Mouse (Mus musculus) heart, embryonic 12.5 days (tissue): ENCODE measurements around the gene Aip. TPM values are rescaled to one million over a fixed set of nuclear protein-coding genes. Genes with fewer than 3 reads are reported as not detected.
"Not testable (repeated sequence)": the region's sequence is repeated elsewhere in the genome, so short reads cannot be mapped to it uniquely, and the experiment has no call there.

Source experiments
- ATAC-seq: fragments of 200-750 bp; cut with Nextera tagmentation; 2 replicates; pipeline ENCODE4 v1.8.0; 2017; ENCODE audit warnings: moderate TSS enrichment, moderate library complexity; ENCODE audit not compliant: insufficient number of reproducible peaks, low FRiP score
- H3K27ac ChIP-seq: fragments of 300-500 bp; sonication (generic); 2 replicates; pipeline ENCODE4 v1.5.1; 2016; ENCODE audit warnings: mild to moderate bottlenecking, moderate library complexity; ENCODE audit not compliant: poor library complexity, severe bottlenecking
- H3K27me3 ChIP-seq: fragments of 300-500 bp; sonication (generic); replicated peaks from 2 replicates; pipeline ENCODE4 v1.6.1; 2016; ENCODE audit warnings: mild to moderate bottlenecking, moderate library complexity
- H3K36me3 ChIP-seq: fragments of 300-500 bp; sonication (generic); 2 replicates; pipeline ENCODE4 v1.6.1; 2016; ENCODE audit warnings: mild to moderate bottlenecking, moderate library complexity
- H3K4me1 ChIP-seq: fragments of 300-500 bp; sonication (generic); replicated peaks from 2 replicates; pipeline ENCODE4 v1.6.1; 2016; ENCODE audit warnings: mild to moderate bottlenecking
- H3K4me2 ChIP-seq: fragments of 300-500 bp; sonication (generic); 2 replicates; pipeline ENCODE4 v1.6.1; 2016; ENCODE audit warnings: mild to moderate bottlenecking, moderate library complexity
- H3K4me3 ChIP-seq: fragments of 300-500 bp; sonication (generic); 2 replicates; pipeline ENCODE4 v1.5.1; 2016; ENCODE audit warnings: mild to moderate bottlenecking
- H3K9ac ChIP-seq: fragments of 300-500 bp; sonication (generic); 2 replicates; pipeline ENCODE4 v1.6.1; 2016; ENCODE audit warnings: mild to moderate bottlenecking, moderate library complexity
- H3K9me3 ChIP-seq: fragments of 300-500 bp; sonication (generic); replicated peaks from 2 replicates; pipeline ENCODE4 v1.6.1; 2016; ENCODE audit warnings: mild to moderate bottlenecking, moderate library complexity
- WGBS: fragments of 180-500 bp; shearing (Covaris S2); methylation state at CpG from one replicate; pipeline ENCODE4 v1.1.7; 2016; 5-methylcytosine and 5-hydroxymethylcytosine counted together
- polyA plus RNA-seq: library from polyadenylated mRNA; unstranded; fragments of >200 nt; fragmentation: Nextera tagmentation; extraction: Ambion mirVana; gene quantifications from 2 replicates; pipeline ENCODE4 v1.2.1, GENCODE M21; 2016

Aip gene
- polyA plus RNA-seq, 1 experiment from 2014 or later: 80.4 TPM

DNA sequence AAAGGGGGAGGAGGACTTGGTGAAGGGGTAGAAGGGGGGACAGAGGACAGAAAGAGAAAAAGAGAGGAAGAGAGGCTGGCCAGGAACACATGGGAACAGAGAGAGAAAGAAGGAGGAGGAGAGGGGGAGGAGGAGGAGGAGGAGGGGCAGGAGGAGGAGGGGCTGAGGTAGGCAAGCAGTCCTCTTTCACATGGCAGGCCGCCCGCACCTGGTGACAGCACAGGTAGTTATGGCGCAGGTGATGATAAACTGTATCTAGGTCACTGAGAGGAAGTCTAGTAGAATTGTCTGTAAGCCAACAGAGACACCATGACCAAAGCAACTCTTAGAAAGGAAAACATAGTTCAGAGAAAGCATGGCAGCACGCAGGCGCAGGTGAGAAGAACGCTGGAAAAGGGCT, 54.3 kb downstream of the Aip start:
- no peaks in the 10 kb centered on the region for H3K36me3 ChIP-seq
- no peaks in the 10 kb centered on the region for H3K27me3 ChIP-seq
- no peak overlapping the region for H3K27ac ChIP-seq
- no peak overlapping the region for H3K4me3 ChIP-seq
- H3K4me1 ChIP-seq: no peaks in the 10 kb centered on the region
- H3K9ac ChIP-seq: no peak overlapping the region
- ATAC-seq: no peak
- no peaks in the 10 kb centered on the region for H3K9me3 ChIP-seq
- WGBS: 89% methylated on average over 6 of the region's 6 CpGs
- H3K4me2 ChIP-seq: no peak overlapping the region

DNA sequence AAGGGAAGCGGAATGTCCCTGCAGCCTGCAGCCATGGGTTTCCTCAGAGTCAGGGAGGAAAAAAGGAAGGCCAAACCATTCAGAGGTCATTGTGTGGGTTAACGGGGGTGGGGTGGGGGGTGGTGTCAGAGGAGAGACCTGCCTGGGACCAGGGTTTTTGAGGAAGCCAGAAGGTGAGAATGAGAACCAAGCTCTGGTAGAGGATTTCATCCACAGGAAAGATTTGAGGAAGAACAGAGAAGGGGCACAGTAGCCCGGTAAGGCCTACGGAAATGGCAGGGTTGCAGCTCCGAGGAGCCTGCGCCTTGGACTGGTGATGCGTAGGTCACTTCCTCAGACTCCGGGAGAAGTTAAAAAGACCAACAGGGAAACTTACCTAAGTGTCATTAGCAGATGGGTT, 54.9 kb downstream of the Aip start:
- H3K4me1 ChIP-seq: no peaks in the 10 kb centered on the region
- ATAC-seq: no peak
- no peak overlapping the region for H3K4me2 ChIP-seq
- H3K27me3 ChIP-seq: no peaks in the 10 kb centered on the region
- WGBS: 77% methylated on average over 8 of the region's 8 CpGs
- no peaks in the 10 kb centered on the region for H3K36me3 ChIP-seq
- H3K27ac ChIP-seq: no peak overlapping the region
- no peak overlapping the region for H3K4me3 ChIP-seq
- H3K9ac ChIP-seq: no peak overlapping the region
- no peaks in the 10 kb centered on the region for H3K9me3 ChIP-seq

- H3K4me3 ChIP-seq: no peak overlapping the region
- no peak for ATAC-seq
- no peaks in the 10 kb centered on the region for H3K36me3 ChIP-seq
- no peak overlapping the region for H3K27ac ChIP-seq
- H3K4me1 ChIP-seq: no peaks in the 10 kb centered on the region
- no peaks in the 10 kb centered on the region for H3K9me3 ChIP-seq
- H3K9ac ChIP-seq: no peak overlapping the region
- no peaks in the 10 kb centered on the region for H3K27me3 ChIP-seq
- no peak overlapping the region for H3K4me2 ChIP-seq
- 79% methylated on average over 15 of the region's 15 CpGs for WGBS
These were observed 55.3 kb downstream of the Aip start for GRCm38 (mm10) chr19:4070311-4070710.

DNA sequence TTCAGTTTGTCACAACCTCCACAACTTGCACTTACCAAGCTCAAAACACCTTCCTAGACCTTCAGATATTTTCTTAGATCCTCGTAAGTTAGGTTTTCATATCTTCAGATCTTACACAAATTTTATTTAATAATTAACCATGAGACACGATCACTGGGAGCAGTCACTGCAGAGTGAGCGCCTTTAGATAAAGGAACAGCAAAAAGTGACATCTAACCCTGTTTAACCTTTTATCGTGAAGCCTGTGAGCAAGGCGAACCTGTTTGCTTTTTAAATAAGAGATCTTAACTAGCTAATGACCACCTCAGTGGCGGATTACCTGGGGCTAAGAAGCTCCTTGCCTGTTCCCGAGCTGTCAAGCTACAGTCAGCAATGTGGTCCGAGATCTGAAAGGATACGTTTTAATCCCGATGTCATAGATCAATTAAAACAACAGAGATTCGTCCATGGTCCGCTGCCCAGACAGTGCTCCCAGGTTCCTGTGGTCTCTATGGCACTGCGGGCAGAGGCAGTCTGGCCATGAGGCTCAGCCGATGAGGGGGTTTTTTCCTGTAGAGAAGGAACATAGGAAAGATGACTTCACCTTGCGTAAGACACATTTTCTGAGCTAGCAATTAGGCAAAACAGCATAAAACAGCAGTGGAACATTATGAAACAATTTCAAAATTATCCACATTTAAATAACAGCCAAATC, 56.8 kb downstream of the Aip start:
- Histone ChIP-seq H3K27me3 (no peaks in the 10 kb centered on the region), H3K36me3 (no peaks in the 10 kb centered on the region), H3K9me3 (no peaks in the 10 kb centered on the region), H3K9ac (no peak overlapping the region), H3K4me2 (no peak overlapping the region), H3K4me1 (no peaks in the 10 kb centered on the region), H3K4me3 (no peak overlapping the region), H3K27ac (no peak overlapping the region)
- no peak for ATAC-seq
- 78% methylated on average over 15 of the region's 15 CpGs for WGBS

GRCm38 (mm10) chr19:4068242-4068641, 57.4 kb downstream of the Aip start:
- not testable (repeated sequence) for H3K27me3 ChIP-seq, H3K9ac ChIP-seq, H3K4me3 ChIP-seq, H3K36me3 ChIP-seq, ATAC-seq, H3K9me3 ChIP-seq, H3K4me2 ChIP-seq, H3K4me1 ChIP-seq, H3K27ac ChIP-seq
- WGBS: 89% methylated on average over 2 of the region's 2 CpGs

DNA sequence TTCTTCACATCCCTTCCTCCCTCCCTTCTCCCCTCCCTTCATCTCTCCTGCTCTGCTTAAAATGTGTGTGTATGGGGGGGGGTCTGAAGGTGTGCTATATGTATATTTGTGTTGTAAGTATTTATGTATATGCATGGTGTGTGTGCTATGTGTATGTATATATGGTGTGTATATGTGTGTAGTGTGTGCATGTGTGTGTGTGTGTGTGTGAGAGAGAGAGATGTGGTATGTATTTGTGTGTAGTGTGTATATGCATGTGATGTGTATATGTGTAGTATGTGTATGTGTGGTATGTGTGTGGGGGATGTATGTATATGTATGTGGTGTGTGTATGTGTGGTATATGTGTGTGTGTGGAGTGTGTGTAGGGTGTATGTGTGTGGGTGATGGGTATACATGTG, 58.8 kb downstream of the Aip start:
- Histone ChIP-seq H3K27ac (no peak overlapping the region), H3K27me3 (no peaks in the 10 kb centered on the region), H3K4me3 (no peak overlapping the region), H3K4me1 (no peaks in the 10 kb centered on the region), H3K9ac (no peak overlapping the region), H3K4me2 (no peak overlapping the region), H3K9me3 (no peaks in the 10 kb centered on the region), H3K36me3 (no peaks in the 10 kb centered on the region)
- no peak for ATAC-seq

GRCm38 (mm10) chr19:4066280-4066679, 59.4 kb downstream of the Aip start:
- 81% methylated on average over 6 of the region's 6 CpGs for WGBS

GRCm38 (mm10) chr19:4064501-4064900, 61.2 kb downstream of the Aip start:
- H3K27ac ChIP-seq, H3K36me3 ChIP-seq, H3K4me3 ChIP-seq, H3K9ac ChIP-seq, ATAC-seq, H3K27me3 ChIP-seq, H3K9me3 ChIP-seq, H3K4me1 ChIP-seq: not testable (repeated sequence)
- WGBS: 18% methylated on average over 9 of the region's 11 CpGs
- H3K4me2 ChIP-seq: 0 out of 2 replicates have a peak overlapping the region, but pooled peaks have one; percentile 19

More at GRCm38 (mm10) chr19:4066280-4066679, 59.4 kb downstream of the Aip start:
- H3K27ac ChIP-seq: no peak overlapping the region
- no peak overlapping the region for H3K9ac ChIP-seq
- no peak overlapping the region for H3K4me2 ChIP-seq
- H3K9me3 ChIP-seq: no peaks in the 10 kb centered on the region
- H3K4me3 ChIP-seq: no peak overlapping the region
- no peaks in the 10 kb centered on the region for H3K27me3 ChIP-seq
- H3K36me3 ChIP-seq: no peaks in the 10 kb centered on the region
- H3K4me1 ChIP-seq: no peaks in the 10 kb centered on the region
- ATAC-seq: no peak

Other genes starting within 250 kb of the Aip start
- gene Tcirg1, start 218.7 kb downstream of the Aip start, polyA plus RNA-seq: 22.3 and 26.1 TPM in 2 replicates
- 298 and 324 TPM in 2 replicates for gene Ndufs8, start 213.1 kb downstream of the Aip start, polyA plus RNA-seq
- 2.0 and 2.3 TPM in 2 replicates for gene Aldh3b1, start 196.1 kb downstream of the Aip start, polyA plus RNA-seq
- 7.8 and 8.9 TPM in 2 replicates for gene Unc93b1, start 190.7 kb downstream of the Aip start, polyA plus RNA-seq
- gene Aldh3b3, start 167.2 kb downstream of the Aip start, polyA plus RNA-seq: not detected in 2 replicates
- 0.40 and 0.86 TPM in 2 replicates for gene Aldh3b2, start 153.5 kb downstream of the Aip start, polyA plus RNA-seq
- 9.3 and 9.5 TPM in 2 replicates for gene Acy3, start 139.3 kb downstream of the Aip start, polyA plus RNA-seq
- gene Tbx10, start 133.1 kb downstream of the Aip start, polyA plus RNA-seq: not detected in 2 replicates
- 41.0 and 44.7 TPM in 2 replicates for gene Nudt8, start 125.3 kb downstream of the Aip start, polyA plus RNA-seq
- gene Gm49405, start 125.2 kb downstream of the Aip start, polyA plus RNA-seq: 4.2 and 4.6 TPM in 2 replicates
- 74.6 and 84.9 TPM in 2 replicates for gene Doc2g, start 122.5 kb downstream of the Aip start, polyA plus RNA-seq
- 402 and 417 TPM in 2 replicates for gene Ndufv1, start 113.1 kb downstream of the Aip start, polyA plus RNA-seq
- gene Gstp1, start 87.9 kb downstream of the Aip start, polyA plus RNA-seq: 346 and 369 TPM in 2 replicates
- 3.6 and 7.1 TPM in 2 replicates for gene Gstp2, start 79.8 kb downstream of the Aip start, polyA plus RNA-seq
- gene Gstp3, start 66.3 kb downstream of the Aip start, polyA plus RNA-seq: 0.69 TPM in 1 of 2 replicates, not detected in the other
- not detected in 2 replicates for gene Cabp2, start 44.3 kb downstream of the Aip start, polyA plus RNA-seq
- gene Cdk2ap2, start 28.7 kb downstream of the Aip start, polyA plus RNA-seq: 54.4 and 57.6 TPM in 2 replicates
- 23.3 and 23.5 TPM in 2 replicates for gene Pitpnm1, start 25.9 kb downstream of the Aip start, polyA plus RNA-seq
- not detected in 2 replicates for gene Gpr152, start 13.9 kb upstream of the Aip start, polyA plus RNA-seq
- gene Cabp4, start 18.2 kb upstream of the Aip start, polyA plus RNA-seq: 0.13 TPM in 1 of 2 replicates, not detected in the other
- 115 and 122 TPM in 2 replicates for gene Coro1b, start 22.8 kb upstream of the Aip start, polyA plus RNA-seq
- gene Ptprcap, start 27.7 kb upstream of the Aip start, polyA plus RNA-seq: 0.73 and 1.1 TPM in 2 replicates
- 52.9 and 55.7 TPM in 2 replicates for gene Rps6kb2, start 37.5 kb upstream of the Aip start, polyA plus RNA-seq
- gene Carns1, start 49.6 kb upstream of the Aip start, polyA plus RNA-seq: 2.5 and 3.6 TPM in 2 replicates
- gene Tbc1d10c, start 65.4 kb upstream of the Aip start, polyA plus RNA-seq: 1.5 and 1.6 TPM in 2 replicates
- gene Ppp1ca, start 66.2 kb upstream of the Aip start, polyA plus RNA-seq: 627 and 649 TPM in 2 replicates
- gene Rad9a, start 75.8 kb upstream of the Aip start, polyA plus RNA-seq: 22.6 and 23.1 TPM in 2 replicates
- gene Clcf1, start 88.4 kb upstream of the Aip start, polyA plus RNA-seq: 1.3 and 1.4 TPM in 2 replicates
- gene AC109138.7, start 88.5 kb upstream of the Aip start, polyA plus RNA-seq: not detected in 2 replicates
- gene Pold4, start 106.0 kb upstream of the Aip start, polyA plus RNA-seq: 16.6 and 19.4 TPM in 2 replicates
- 4.5 and 4.7 TPM in 2 replicates for gene Ssh3, start 143.3 kb upstream of the Aip start, polyA plus RNA-seq
- gene Ankrd13d, start 157.3 kb upstream of the Aip start, polyA plus RNA-seq: 1.6 and 2.0 TPM in 2 replicates
- gene Grk2, start 180.4 kb upstream of the Aip start, polyA plus RNA-seq: 12.6 and 15.6 TPM in 2 replicates